Mouse (Mus musculus) cerebellum, adult 8-10 months (tissue): ENCODE data around the gene Smarcb1.
"Not testable (repeated sequence)": the region's sequence is repeated elsewhere in the genome, so short reads cannot be mapped to it uniquely, and the experiment has no call there.

Experiments used
- DNase-seq: peaks from one replicate; pipeline ENCODE4 v3.0.0; 2022

Gene Smarcb1

DNA sequence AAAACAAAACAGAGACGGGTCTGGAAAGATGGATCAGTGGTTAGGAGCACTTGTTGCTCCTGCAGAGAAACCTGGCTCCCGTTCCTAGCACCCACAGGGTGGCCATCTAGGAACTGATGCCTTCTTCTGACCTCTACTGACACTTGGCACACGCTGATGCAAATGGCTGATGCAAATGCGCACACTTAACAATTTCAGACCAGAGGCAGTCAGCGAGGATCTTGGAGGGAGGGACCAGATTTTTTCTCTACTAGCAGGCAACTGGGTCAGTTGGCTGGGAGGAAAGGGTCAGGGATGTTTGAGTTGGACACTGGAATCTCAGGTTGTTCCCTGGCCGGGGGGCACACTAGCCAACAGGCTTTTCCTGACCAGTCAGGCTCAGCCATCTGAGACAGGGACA lies 11.5 kb upstream of the Smarcb1 start, which contains the start of gene Chchd10:
TSS of gene Chchd10 (plus strand) at position 240 of the 400 bp plus-strand sequence.
- DNase-seq, result no peak

DNA sequence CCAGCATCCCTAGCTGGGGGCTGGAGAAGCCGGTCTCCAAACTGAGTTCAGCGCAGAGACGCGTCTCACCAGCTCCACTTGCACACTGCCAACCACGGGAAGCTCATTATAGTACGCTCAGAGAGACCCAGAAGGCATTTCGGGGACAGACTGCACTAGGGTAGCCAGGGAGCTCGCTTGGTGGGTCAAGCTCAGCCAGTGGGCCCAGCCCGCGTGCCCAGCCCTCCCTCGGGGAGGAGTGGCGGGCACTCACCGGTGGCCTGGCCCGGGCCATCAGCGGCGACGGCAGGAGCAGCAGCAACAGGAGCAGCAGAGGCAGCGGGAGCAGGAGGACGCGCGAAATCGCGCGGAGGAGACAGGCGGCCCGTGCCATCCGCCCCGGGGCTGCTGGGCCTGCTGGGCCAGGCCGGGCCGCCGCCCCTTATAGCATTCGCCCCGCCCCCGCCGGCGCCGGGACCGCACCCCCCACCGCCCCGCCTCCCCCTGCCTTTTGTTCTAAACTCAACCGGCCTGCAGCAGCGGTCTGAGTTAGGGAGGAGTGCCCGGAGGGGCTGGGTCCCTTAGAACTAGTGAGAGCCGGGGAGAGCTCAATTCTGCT lies 10.8 kb upstream of the Smarcb1 start:
- DNase-seq, result no peak

DNA sequence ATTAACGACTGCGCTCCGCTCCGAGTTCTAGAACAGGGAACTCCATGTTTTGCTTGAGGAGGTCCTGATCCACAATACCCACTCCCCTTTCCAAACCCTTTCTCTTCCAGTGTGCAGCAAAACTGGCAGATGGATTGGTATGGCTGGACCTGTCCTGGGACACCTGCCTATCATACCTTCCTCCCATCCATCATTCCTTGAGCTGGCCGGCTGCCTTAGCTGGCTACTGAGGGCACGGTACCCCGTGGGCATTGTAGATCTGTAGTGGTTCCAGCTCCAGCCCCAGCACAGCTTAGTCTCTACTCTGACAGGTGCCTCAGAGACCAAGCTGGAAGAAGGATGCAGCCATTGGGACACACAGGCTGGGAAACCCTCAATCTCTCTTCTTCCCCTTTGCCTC lies 9.9 kb upstream of the Smarcb1 start:
- DNase-seq, result no peak

DNA sequence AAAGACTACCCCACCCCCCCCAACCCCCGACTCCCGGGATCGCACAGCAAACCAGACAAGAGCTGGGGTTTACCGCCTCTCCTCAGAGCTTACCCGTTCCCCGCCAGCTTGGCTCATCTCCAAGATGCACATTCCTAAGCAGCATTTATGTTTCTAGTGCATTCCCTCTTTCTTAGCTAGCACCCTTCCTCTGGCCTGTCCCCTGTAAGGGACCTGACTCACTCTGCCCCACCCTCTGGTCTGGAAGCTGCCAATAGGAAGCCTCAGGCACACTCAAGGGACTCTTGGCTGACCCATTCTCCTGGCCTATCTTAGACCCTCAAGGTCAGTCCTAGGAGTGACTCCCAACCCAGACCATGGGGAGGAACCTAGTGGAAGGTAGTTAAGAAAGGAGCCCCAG lies 8.9 kb upstream of the Smarcb1 start:
- DNase-seq, result no peak

DNA sequence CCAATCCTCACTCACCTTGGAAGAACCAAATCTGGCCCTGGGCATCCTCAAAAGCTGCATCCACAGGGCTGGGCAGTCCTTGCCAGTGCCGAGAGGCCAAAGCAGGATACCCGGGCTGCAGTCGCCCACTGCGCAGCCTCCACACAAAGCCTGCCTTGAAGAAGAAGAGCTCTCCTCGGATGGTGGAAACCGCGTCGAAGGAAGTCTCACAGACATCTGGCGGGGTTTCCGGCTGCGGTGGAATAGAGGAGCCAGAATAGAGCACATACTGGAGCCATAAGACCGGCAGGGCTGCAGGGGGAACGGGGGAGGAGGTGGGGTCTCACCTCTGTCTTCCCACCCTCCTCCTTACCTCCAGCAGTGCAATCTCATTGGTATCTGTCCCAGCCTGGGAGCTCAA lies 5.0 kb upstream of the Smarcb1 start:
- DNase-seq, result no peak

DNA sequence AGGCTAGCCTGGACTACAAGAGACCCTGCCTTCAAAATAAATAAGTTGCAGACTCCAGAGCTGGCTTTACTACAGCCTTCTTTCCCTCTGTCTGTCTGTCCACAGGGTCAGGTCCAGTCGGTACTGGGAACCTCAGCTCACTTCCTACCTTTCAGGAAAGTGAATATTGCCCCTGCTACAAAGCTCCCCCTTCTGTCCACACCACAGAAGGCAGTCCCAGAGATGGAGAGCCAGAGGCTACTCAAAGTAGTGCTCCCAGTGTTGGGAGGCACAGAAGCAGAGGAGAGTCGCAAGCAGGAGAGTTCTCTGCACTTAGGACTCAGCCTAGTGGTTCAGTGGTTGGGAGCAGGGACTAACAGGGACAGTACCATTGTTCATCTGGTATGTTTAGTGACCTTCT lies 2.9 kb upstream of the Smarcb1 start:
- no peak for DNase-seq

DNA sequence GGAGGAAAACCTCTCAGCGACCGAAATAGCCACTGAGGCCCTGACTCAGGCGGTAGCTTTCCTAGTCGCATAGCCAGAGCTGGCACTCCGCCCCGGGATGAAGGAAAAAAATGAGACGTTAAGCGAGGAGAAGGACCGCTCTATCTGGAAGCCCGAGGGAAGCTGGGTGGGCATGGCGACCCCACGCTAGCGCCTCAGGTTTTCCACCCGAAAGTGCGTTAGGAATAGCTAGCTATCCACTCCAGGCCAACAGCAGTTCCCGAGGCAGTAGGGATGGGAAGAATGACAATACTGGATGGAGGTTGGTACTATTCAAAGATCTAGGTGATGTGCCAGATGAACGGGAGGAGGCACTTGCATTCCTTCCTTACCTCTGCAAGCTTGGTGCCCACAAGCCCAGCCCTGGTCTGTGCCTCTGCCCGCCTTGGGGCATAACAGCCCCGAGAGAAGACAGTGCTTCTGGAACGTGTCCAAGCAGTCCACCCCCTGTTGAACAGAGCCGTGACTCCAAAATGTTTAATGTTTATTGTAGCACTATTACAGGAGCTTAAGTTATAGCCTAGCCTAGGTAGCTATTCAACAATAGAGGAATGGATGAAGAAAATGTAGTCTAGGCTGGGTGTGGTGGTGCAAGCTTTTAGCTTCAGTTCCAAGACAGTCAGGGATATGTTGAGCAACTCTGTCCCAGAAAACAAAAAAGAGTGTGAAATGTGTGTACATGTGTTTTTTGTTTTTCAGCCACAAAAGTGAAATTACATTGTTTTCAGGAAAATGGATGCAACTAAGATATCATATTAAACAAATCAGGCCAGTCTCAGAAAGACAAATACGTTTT lies 526 bp upstream of the Smarcb1 start:
- no peak for DNase-seq

DNA sequence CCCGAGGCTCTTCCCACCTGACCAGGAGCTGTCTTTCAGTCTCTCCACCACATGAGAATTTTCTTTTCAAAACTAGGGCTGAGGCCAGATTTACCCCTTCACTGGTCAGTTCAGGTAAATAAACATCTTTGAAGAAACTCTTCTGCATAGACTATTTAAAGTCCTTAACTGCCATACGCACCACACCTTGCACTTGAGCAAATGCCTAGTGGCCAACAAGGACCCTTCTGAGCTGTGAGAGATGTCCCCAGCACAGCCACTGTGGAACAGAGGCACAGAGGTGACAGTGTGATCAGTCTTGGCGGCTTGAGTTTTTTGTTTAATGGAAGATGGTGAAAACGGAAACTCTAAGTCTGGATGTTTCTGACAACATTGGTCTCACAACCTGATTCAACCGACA lies 2.4 kb downstream of the Smarcb1 start:
- no peak for DNase-seq

DNA sequence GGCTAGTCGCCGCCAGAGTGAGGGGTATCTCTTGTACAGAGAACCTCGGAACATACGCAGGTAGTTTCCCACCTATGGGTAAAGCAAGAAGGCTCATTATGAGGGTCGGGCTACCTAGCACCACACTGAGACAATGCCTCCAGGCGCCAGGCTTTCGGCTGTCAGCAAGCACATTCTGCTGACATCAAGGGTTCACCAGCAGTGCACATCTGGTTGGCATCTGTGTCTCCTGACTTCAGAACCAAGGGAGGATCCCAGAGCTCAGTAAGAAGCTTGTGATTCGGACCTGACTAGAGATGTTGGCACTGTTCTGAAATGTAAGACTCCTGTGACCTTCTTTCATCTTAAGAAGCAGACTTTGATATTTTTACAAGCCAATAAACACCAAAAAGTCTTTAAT lies 4.6 kb downstream of the Smarcb1 start:
- no peak for DNase-seq

DNA sequence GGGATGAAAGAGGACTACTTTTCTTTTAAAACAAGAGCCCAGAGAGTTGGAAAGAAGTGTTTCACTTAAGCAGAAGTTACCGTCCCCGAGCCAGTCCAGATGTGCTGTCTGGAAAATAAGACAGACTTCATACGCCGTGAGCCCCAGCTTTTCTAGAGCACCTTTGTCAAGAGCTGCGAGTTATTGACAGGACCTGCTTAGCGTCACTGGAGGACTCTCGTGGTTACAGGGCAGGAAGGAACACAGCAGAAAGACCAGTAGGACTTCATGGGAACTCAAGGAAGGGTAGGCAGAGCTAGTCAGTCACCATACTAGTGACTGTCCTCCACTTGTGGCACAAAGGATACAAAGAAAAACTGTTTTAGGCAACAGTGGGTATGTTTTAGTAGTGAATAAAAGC lies 5.9 kb downstream of the Smarcb1 start:
- no peak for DNase-seq

DNA sequence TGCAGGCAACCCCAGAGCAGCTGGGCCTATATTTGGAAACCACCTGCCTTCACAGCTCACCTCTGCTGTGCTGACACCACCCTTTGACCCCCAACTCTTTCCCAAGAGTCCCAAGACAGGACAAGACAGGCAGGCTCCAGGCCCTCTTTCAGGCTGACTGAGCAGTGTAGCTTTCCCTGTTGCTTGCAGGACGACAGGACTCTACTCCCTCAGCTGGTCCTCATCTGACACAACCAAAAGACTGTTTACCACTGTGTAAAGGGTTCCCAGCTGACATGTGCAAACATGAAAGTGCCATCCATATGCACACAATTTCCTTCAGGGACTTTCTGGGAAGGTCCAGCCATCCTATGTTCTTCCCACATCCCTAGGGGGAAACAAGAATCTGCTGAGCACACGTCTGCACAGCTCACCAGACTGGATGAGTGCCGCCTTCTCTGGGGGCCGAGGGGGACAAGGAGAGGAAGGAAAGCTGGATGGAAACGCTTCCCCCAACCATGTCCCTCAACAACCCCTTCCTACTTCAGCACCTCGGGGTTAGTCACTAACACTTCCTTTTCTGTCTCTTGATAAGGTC lies 8.3 kb downstream of the Smarcb1 start:
- DNase-seq, result no peak

DNA sequence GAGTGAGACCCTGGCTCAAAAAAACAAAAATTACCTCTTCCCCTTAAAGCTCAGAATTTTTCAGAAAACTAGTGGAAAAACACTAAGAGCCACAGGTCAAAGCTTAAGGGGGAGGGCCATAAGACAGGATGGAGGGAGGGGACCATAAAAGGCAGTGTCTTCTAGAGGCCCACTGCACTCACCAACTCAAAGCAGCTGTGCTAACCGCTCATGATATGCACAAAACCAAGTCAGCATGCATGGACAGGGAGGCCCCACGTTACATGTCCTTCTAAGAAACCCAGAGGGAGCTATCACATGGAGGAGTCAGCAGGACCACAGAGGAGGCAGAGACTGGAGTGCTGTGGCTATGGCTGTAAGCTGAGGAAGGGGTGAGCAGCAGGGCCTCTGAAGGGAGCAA lies 10.7 kb downstream of the Smarcb1 start:
- no peak for DNase-seq

DNA sequence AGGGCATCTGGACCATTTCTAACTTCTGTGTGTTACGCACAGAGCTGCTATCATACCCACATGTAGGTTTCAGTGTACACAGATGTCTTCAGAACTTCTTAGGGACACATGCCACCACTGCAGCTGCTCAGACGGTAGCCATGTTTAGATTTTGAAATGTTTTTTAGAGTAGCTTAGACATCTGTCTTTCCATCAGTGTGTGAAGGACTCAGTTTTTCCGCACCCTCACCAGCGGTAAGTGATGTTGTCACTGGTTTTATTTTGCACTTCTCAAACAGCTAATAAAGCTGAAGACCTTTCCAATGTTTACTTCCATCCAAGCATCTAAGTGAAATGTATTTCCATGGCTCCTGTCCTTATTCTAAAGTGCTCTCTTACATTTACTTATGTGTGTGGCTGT lies 14.5 kb downstream of the Smarcb1 start:
- no peak for DNase-seq

DNA sequence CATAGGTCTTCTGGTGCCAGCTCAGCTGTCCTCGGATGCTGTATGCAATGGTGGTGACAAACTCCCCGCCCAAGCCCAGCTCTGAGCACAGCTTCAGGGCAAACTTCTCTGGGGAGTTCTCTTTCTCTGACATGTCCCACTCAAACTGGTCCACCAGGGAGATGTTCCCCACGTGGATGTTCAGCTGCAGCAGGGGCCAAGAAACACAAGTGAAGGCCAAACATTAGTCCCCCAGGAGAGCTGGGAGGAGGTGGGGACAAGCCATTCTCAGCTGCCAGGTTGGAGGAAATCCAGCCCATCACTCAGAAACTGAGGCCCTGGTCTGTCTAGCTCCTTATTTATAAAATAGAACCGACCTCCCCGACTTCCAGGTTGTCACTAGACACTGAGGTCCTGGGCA lies 17.0 kb downstream of the Smarcb1 start:
- DNase-seq, result no peak

DNA sequence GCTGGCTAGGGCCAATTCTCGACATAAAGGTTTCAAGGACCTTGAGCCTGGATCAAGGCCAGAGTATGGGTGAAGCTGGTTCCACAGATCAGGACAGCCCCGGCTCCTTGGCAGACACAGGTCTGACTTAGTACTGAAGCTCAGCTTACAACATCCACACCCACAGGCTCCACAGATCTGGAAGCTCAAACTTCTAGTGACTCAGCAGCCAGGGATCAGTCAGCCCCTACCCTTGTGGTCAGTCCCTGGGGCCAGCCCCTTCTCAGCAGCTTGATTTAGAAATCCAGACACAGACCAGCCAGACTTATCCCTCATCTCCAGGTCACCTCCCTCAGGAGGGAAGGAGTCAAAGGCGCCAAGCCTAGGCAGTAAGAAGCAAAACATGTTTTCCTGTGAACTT lies 22.6 kb downstream of the Smarcb1 start:
- no peak for DNase-seq

DNA sequence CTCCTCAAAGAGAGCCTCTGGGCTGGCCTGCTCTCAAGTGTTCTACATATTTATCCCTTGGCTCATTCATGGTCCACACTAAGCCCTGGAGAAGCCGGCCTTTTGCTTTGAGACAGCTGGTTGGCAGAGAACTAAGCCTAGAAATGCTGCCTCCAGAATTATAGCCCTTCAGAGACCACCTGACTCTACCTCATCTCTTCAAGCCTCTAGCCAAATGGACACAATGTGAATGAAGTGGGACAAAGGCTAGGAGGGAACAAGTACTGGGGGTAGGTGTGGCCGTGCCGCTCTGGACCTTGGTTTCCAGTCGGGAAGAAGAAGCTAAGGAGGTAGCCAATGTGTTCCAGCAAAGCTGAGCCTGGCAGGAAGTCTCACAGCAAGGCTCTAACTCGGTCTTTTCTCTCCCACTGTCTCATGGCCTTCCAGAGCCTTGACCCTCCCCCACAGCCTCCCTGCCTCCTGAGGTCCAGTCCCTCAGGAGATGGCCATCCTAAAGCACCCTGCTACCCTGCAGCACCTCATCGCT lies 23.3 kb downstream of the Smarcb1 start:
- no peak for DNase-seq

DNA sequence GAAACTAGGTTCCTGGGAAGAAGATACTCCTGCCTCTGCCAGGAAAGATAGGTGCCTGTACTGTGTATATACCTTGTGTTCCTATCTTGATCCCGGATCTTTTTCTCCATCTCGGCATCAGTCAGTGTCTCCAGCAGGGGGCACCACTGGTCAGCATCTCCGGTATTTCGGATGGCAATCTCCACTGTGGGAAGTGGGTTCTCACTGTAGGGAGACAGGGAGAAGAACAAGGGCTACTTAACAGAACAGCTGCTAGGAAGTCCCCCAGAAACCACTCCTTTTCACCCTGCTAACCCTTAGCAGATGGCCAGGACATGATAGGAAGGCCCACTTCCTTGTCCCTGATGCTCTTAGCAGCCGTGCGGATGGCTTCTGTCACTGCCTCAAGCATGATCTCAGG lies 24.0 kb downstream of the Smarcb1 start:
- peak; percentile 78 for DNase-seq

DNA sequence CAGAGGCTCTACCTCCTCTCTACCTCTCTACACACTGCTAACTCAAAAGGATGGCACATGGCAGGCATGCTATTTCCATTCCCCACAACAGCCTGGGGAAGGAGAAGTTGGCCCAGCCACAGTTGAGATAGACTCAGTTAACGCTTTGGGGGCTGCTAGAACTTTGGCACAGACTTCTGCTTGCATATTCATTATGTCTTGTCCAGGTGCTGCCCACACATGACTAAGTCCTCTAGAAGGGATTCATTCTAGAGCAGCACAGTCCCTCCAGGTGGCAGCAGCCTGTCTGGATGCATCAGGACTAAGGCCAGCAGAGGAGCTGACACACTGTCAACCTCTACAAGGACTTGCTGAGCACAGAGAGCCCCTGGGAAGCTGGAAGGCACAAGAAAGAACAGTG lies 25.2 kb downstream of the Smarcb1 start:
- DNase-seq, result no peak

DNA sequence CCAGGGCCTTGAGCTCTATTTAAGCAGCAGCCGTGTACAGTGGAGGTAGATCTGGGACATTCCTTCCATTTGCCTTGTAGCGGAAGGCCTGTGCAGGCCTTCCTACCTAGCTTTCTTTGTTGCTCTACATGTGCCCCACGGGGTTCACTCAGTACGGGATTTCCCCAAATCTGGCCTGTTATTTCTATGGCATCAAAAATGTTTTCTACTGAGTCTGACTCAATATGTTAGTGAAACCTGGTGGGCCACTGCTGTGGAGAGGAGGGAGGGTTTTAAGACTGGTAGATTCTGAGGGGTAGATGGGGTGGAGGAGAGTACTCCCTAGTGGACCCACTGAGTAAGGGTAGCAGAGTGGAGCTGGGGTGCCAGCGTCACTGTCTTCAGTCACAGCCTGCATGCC lies 25.7 kb downstream of the Smarcb1 start:
- DNase-seq, result no peak

DNA sequence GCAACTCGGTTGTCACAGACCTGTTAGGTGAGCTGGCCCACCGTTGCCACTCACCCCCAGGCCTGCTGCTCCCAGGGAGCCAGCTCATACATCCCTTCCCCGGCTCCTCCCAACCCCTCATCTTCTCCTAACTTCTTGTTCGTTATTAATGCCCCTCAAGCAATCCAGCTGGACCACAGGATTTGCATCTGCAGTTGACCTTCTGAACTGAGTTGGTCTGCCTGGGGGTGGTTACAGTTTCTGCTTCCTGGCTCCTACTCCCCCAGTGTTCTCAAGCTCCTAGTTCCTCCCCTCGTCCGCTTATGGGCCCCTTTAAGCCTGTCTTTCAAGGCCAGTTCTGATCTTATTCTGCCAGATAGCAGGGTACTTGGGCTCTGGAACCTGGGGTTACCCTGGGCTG lies 26.8 kb downstream of the Smarcb1 start:
- DNase-seq, result no peak

DNA sequence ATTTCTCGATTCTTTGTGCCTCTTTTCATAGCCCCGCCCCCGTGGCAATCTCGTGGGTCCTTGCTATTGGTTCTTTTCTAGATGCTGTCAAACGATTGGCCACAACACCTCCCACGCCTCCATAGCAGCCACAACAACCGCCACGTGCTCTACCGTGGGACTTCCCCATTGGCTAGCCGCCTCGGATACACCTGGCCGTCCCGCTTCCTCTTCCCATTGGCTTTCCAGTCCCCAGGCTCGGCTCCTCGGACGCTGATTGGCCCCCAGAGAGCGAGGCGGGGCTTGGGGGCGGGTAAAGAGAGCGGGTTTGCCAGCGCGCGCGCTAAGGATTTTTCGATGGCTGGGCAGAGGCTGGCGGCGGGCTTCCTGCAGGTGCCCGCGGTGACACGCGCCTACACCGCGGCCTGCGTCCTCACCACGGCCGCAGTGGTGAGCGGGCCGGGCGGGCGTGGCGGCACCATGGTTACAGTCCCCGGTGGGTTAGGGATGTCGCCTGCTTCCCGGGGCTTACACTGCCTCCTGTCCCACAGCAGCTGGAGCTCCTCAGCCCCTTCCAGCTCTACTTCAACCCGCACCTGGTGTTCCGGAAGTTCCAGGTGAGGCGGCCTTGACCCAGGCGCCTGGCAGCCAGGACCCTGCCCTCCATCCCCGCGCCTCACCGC lies 28.2 kb downstream of the Smarcb1 start, which contains the start of gene Derl3:
TSS of gene Derl3 (plus strand) at position 325 of the 662 bp plus-strand sequence.
- DNase-seq, result peak; percentile 94

DNA sequence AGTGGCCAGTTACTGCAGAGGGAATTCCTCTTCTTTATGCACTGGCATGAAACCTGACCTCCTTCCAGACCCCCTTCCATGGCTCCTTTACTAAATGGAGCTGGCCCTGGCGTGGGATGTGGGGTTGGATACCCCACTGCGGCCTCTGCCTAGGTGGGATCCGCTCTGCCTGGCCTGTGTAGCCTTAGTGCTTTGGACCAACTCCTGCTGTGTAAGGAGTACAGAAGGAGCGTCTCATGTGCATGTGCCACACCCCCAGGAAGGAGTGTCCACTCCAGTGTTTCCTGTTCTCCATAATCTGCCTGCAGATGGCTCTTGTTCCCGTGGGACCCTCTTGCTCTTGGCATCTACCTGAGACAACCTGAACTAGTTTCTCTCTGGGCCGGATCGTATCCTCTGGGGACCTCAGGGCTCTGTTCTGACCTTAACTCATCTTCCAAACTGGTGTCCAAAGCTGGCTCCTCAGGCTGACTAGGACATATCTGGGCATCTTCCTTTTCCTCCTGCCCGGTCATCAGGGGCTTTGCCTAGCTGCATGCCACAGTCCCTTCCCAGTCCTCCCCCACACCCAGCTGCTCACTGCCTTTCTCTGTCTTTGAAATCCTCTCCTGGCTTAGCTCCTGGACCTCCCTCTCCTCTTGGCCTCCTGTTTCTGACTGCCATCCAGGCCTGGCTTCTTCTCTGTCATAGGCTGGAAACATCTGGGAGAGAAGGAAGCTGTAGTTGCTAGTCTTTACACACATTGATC lies 31.8 kb downstream of the Smarcb1 start:
- DNase-seq, result no peak

DNA sequence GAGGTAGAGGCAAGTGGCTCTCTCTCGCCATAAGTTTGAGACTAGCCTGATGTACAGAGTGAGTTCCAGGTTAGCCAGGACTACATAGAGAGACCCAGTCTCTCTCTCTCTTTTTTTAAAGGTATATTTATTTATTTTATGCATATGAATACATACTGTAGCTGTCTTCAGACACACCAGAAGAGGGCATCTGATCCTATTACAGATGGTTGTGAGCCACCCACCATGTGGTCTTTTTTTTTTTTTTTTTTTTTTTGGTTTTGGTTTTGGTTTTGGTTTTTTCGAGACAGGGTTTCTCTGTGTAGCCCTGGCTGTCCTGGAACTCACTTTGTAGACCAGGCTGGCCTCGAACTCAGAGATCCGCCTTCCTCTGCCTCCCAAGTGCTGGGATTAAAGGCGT lies 33.9 kb downstream of the Smarcb1 start:
- not testable (repeated sequence) for DNase-seq
